Mouse (Mus musculus) gastrocnemius, adult 18-20 months (tissue): ENCODE data around the gene Ube2h. TPM values are rescaled to one million over a fixed set of nuclear protein-coding genes. Genes with fewer than 3 reads are reported as not detected.

Source experiments
- DNase-seq: peaks from one replicate; pipeline ENCODE4 v3.0.0; 2021; ENCODE audit warnings: low spot score
- microRNA-seq: library from miRNA; unstranded; fragments of <30 nt; microRNA quantifications from one replicate; pipeline ENCODE4 v1.2.0, GENCODE M21; 2021
- total RNA-seq, 2 experiments: library from RNA; stranded (reverse); gene quantifications; 2 replicates each; pipeline ENCODE4 v1.2.3; 2021

The Ube2h gene
- total RNA-seq, 2 experiments from 2014 or later, result 64.7 to 69.4 TPM

GRCm38 (mm10) chr6:30168275-30168674 is 136.1 kb downstream of the Ube2h start:
- DNase-seq, result peak; percentile 32

GRCm38 (mm10) chr6:30167192-30167591 is 137.1 kb downstream of the Ube2h start:
- no peak for DNase-seq

GRCm38 (mm10) chr6:30166349-30166748 is 138.0 kb downstream of the Ube2h start:
- DNase-seq, result no peak

- DNase-seq, result no peak
Measured at GRCm38 (mm10) chr6:30162091-30162490, 142.2 kb downstream of the Ube2h start.

- DNase-seq, result no peak
Measured at GRCm38 (mm10) chr6:30161618-30162017, 142.7 kb downstream of the Ube2h start.

Small RNA genes within 50 kb of the gene (microRNA-seq; reads per million reads assigned to microRNA genes)
- gene Mir182, result 6.8 reads per million, percentile 17 among the genes with 10 or more reads in this experiment
- gene Mir183, result 7.5 reads per million, percentile 19 among the genes with 10 or more reads in this experiment
- not detected for gene Mir96

Other genes with a start within 250 kb of the Ube2h start
- gene Zc3hc1, start 86.5 kb upstream of the Ube2h start, total RNA-seq, result 10 to 100 TPM; 16.3 to 18.5 TPM
- 10 to 100 TPM; 38.4 to 41.3 TPM for gene Klhdc10, start 97.3 kb upstream of the Ube2h start, total RNA-seq
- 10 to 100 TPM in 1 of 2 experiments, 1 to 10 TPM in 1; 9.6 to 10.8 TPM for gene Tmem209, start 205.2 kb upstream of the Ube2h start, total RNA-seq
- gene Ssmem1, start 205.3 kb upstream of the Ube2h start, total RNA-seq, result not detected
- not detected for gene Cpa2, start 237.0 kb upstream of the Ube2h start, total RNA-seq